Mouse (Mus musculus) forebrain, embryonic 13.5 days (tissue): ENCODE measurements around the gene Tsr2. TPM values are rescaled to one million over a fixed set of nuclear protein-coding genes. Genes with fewer than 3 reads are reported as not detected.

Experiments used
- ATAC-seq: fragments of 200-750 bp; cut with Nextera tagmentation; 2 replicates; pipeline ENCODE4 v1.8.0; 2017
- H3K27ac ChIP-seq: fragments of 300-500 bp; sonication (generic); 2 replicates; pipeline ENCODE4 v1.5.1; 2015; ENCODE audit warnings: inconsistent platforms, mild to moderate bottlenecking, moderate library complexity
- H3K27me3 ChIP-seq: fragments of 300-500 bp; sonication (generic); 2 replicates; pipeline ENCODE4 v1.6.1; 2015; ENCODE audit warnings: mild to moderate bottlenecking, inconsistent platforms
- H3K36me3 ChIP-seq: fragments of 300-500 bp; sonication (generic); 2 replicates; pipeline ENCODE4 v1.6.1; 2015; ENCODE audit warnings: mild to moderate bottlenecking, inconsistent platforms; ENCODE audit not compliant: poor library complexity, severe bottlenecking
- H3K4me1 ChIP-seq: fragments of 300-500 bp; sonication (generic); 2 replicates; pipeline ENCODE4 v1.6.1; 2015; ENCODE audit warnings: inconsistent platforms
- H3K4me2 ChIP-seq: fragments of 300-500 bp; sonication (generic); 2 replicates; pipeline ENCODE4 v1.6.1; 2015; ENCODE audit warnings: inconsistent platforms, mild to moderate bottlenecking, moderate library complexity
- H3K4me3 ChIP-seq: fragments of 300-500 bp; sonication (generic); 2 replicates; pipeline ENCODE4 v1.5.1; 2015; ENCODE audit warnings: mild to moderate bottlenecking, inconsistent platforms
- H3K9ac ChIP-seq: fragments of 300-500 bp; sonication (generic); 2 replicates; pipeline ENCODE4 v1.6.1; 2015; ENCODE audit warnings: mild to moderate bottlenecking, inconsistent platforms
- H3K9me3 ChIP-seq: fragments of 300-500 bp; sonication (generic); replicated peaks from 2 replicates; pipeline ENCODE4 v1.6.1; 2016; ENCODE audit warnings: inconsistent platforms
- WGBS: fragments of 180-500 bp; shearing (Covaris S2); methylation state at CpG from one replicate; pipeline ENCODE4 v1.1.7; 2015; 5-methylcytosine and 5-hydroxymethylcytosine counted together
- polyA plus RNA-seq: library from polyadenylated mRNA; unstranded; fragments of >200 nt; fragmentation: Nextera tagmentation; extraction: Ambion mirVana; gene quantifications from 2 replicates; pipeline ENCODE4 v1.2.1, GENCODE M21; 2015

Gene Tsr2
- 37.9 and 40.9 TPM in 2 replicates for polyA plus RNA-seq

DNA sequence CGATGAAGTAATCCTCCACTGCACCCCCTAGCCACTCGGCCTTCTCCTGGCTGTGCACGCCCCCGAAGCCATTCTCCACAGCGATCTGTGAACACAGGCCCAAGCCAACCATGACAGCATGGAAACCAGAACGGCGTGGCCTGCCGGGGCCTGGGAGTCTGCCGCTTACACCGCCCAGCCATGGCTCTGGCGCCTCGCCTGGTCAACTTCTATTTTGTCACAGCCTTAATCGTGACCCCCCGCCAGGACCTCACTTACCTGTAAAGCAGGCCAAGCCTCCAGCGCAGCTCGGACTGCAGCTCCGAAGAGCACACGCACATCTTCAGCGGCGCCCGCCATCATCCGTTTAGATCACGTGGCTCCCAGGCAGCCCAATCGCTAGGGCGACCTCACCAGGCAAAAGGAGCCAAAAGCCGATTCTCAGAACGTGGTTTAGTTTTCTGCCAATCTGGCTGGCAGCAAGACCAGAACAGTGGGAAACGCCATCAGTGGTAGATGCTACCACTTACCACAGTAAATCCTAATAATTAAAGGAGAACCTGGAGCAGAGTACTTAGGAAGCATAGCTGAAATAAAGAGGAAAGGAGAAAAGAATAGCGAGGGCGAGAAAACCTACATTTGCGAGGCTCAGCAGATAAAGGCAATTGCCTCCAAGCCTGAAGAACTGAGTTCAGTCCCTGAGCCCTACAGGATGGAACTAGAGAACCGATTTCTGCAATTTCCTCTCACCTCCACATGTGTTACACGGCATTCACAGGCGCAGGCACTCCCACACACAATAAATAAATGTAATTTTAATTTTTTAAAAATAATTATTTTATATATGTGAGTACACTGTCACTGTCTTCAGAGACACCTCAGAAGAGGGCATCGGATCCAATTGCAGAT, at the start of gene Tsr2:
Gene Tsr2, minus strand, starts transcription at position 373 of the 888 bp plus-strand sequence.
- Histone ChIP-seq H3K36me3 (no peaks in the 10 kb centered on the region), H3K4me1 (peaks cover 8% of the 10 kb centered on the region), H3K9me3 (no peaks in the 10 kb centered on the region), H3K9ac (peak within 1 kb of the TSS; percentile 68), H3K27me3 (no peaks in the 10 kb centered on the region), H3K4me3 (peak within 1 kb of the TSS; percentile 67), H3K27ac (no peak within 1 kb of the TSS), H3K4me2 (peak within 1 kb of the TSS; percentile 65)
- 30% methylated on average over 35 of the region's 35 CpGs for WGBS
- peak; percentile 97 for ATAC-seq

DNA sequence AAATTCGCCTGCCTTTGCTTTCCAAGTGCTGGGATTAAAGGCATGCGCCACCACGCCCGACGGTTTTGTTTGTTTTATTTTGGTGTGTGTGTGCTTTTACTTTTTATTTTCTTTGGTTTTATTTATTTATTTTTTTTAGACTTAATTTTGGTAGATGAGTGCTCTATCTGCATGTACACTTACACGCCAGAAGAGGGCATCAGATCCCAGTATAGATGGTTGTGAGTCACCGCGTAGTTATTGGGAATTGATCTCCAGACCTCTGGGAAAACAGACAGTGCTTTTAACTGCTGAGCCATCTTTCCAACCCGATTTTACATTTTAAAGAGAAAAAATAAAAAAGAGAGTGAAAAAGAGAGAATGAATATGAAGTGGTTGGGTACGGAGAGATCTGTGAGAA, 36.4 kb upstream of the Tsr2 start:
- no peak for ATAC-seq
- no peak overlapping the region for H3K9ac ChIP-seq
- no peaks in the 10 kb centered on the region for H3K9me3 ChIP-seq
- H3K4me1 ChIP-seq, result no peaks in the 10 kb centered on the region
- H3K4me3 ChIP-seq, result no peak overlapping the region
- WGBS, result 26% methylated on average over 10 of the region's 10 CpGs
- H3K27me3 ChIP-seq, result no peaks in the 10 kb centered on the region
- H3K27ac ChIP-seq, result no peak overlapping the region
- no peaks in the 10 kb centered on the region for H3K36me3 ChIP-seq
- no peak overlapping the region for H3K4me2 ChIP-seq

DNA sequence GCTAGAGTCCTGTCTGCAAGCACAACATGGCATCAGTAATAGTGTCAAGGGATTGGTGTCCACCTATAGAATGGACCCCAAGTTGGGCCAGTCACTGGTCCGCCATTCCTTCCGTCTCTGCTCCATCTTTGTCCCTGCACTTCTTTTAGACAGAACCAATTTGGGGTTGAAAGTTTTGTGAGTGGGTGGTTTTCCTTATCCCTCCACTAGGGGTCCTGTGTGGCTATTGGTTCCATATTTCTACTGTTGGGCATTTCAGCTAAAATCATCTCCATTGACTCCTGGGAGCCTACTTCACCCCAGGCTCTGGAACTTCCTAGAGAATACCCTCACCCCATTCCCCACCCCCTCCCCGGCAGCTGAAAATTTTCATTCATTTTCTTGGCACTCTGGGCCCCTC, 34.1 kb upstream of the Tsr2 start:
- 75% methylated on average over 3 of the region's 3 CpGs for WGBS

DNA sequence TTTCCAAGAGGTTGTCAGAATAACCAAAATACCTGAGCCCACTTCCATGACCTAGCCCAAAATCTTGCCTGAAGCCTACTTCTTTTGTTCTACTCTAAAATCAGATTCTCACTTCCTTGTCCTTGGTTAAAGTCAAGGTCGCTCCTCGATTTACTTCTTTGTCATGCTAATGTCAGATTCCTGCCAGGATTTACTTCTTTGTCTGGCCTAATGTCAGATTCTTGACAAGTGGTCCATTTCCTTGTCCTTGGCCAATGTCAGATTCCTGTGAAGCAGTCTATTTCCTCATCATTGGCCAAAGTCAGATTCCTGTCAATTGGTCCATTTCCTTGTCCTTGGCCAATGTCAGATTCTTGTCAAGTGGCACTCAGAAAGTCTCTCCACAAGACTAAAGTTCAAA, 27.6 kb upstream of the Tsr2 start:
- Histone ChIP-seq H3K9me3 (no peaks in the 10 kb centered on the region), H3K4me3 (no peak overlapping the region), H3K9ac (no peak overlapping the region), H3K27ac (no peak overlapping the region), H3K4me2 (no peak overlapping the region), H3K4me1 (no peaks in the 10 kb centered on the region), H3K27me3 (no peaks in the 10 kb centered on the region), H3K36me3 (no peaks in the 10 kb centered on the region)
- no peak for ATAC-seq
- 46% methylated on average over 2 of the region's 2 CpGs for WGBS

More for the DNA sequence above, 34.1 kb upstream of the Tsr2 start:
- Histone ChIP-seq H3K4me1 (no peaks in the 10 kb centered on the region), H3K27me3 (no peaks in the 10 kb centered on the region), H3K9me3 (no peaks in the 10 kb centered on the region), H3K36me3 (no peaks in the 10 kb centered on the region), H3K9ac (no peak overlapping the region), H3K4me2 (no peak overlapping the region), H3K27ac (no peak overlapping the region), H3K4me3 (no peak overlapping the region)
- no peak for ATAC-seq

DNA sequence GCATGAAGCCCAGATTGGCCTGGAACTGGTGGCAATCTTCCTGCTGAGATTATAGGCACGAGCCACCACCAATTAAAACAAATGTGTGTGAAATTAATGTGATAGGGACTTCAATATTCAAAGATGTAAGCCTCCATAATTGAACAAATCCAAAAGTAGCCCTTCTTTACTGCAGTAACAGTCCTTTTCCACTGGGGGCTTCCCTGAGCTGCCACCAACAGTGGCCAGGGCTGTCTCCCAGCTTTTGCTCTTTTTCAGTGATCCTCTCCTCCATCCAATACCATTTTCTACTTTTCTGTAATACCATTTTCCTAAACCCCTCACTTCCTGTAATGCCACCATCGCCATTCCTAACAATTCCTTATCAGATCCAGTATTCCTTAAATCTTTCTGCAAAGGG, 21.1 kb upstream of the Tsr2 start:
- Histone ChIP-seq H3K4me3 (no peak overlapping the region), H3K4me2 (no peak overlapping the region), H3K36me3 (no peaks in the 10 kb centered on the region), H3K27me3 (no peaks in the 10 kb centered on the region), H3K4me1 (no peaks in the 10 kb centered on the region), H3K9me3 (no peaks in the 10 kb centered on the region), H3K27ac (no peak overlapping the region), H3K9ac (no peak overlapping the region)
- WGBS, result 21% methylated on average over 2 of the region's 2 CpGs
- 0 out of 2 replicates have a peak, but pooled peaks have one; percentile 30 for ATAC-seq

DNA sequence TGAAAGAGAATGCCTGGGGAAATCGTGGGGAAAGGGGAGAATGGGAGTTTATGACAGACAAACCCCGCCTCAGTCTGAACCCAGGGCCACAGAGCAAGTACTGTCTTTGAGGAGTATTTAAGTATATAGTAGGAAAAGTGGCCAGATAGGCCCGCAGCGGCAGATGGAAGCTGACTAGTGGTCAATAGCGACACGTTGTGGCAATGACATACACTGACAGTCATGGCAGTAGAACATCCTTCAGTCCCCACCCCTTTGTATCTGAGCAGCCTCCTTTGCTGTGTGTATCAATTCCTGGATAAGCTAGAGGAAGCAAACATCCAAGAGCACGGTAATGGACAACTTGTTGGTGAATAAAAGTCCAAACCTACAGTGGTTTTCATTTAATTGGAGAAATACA, 20.5 kb upstream of the Tsr2 start:
- WGBS, result 11% methylated on average over 7 of the region's 7 CpGs

DNA sequence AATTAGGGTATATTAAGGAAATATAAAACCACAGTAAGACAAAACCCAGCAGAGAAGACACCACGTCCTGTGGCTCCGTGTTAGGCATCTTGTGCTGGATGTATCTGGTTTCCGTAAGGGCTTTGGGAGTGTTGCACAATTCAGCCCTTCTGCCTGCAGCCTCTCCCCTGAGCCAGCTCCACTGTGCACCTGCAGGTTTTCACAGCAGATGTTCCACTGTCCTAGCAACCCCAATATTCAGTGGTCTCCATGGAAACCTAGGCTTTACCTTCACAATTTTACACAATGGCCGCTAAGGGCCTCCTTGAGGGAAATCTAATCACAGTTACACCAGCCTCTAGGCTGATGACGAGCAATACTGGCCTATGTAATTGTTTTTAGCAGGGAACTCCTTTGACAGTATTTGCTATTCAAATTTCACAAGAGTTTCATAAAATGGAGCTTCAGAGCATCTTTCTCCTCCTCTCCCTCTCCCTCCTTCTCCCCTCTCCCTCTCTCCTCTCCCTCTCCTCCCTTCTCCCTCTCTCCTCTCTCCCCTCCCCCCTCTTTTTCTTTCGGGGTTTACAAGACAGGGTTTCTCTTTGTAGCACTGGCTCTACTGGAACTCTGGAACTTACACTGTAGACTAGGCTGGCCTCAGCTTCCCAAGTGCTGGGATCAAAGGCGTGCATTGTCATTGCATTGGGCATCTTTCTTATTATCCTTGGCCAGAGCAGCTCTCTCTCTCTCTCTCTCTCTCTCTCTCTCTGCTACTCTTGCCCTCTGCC, 11.1 kb upstream of the Tsr2 start:
- Histone ChIP-seq H3K4me1 (no peaks in the 10 kb centered on the region), H3K36me3 (no peaks in the 10 kb centered on the region), H3K9me3 (no peaks in the 10 kb centered on the region), H3K27ac (peak overlapping the region; percentile 32; the same call in 1 of the 2 replicates), H3K4me2 (no peak overlapping the region), H3K4me3 (no peak overlapping the region), H3K27me3 (no peaks in the 10 kb centered on the region), H3K9ac (no peak overlapping the region)
- WGBS, result 42% methylated on average over 7 of the region's 7 CpGs
- ATAC-seq, result peak; percentile 80

More for the DNA sequence above, 20.5 kb upstream of the Tsr2 start:
- no peaks in the 10 kb centered on the region for H3K27me3 ChIP-seq
- H3K9me3 ChIP-seq, result no peaks in the 10 kb centered on the region
- H3K27ac ChIP-seq, result no peak overlapping the region
- H3K4me1 ChIP-seq, result no peaks in the 10 kb centered on the region
- peak; percentile 33; the same call in 1 of the 2 replicates for ATAC-seq
- no peak overlapping the region for H3K4me3 ChIP-seq
- no peaks in the 10 kb centered on the region for H3K36me3 ChIP-seq
- H3K9ac ChIP-seq, result no peak overlapping the region
- no peak overlapping the region for H3K4me2 ChIP-seq

DNA sequence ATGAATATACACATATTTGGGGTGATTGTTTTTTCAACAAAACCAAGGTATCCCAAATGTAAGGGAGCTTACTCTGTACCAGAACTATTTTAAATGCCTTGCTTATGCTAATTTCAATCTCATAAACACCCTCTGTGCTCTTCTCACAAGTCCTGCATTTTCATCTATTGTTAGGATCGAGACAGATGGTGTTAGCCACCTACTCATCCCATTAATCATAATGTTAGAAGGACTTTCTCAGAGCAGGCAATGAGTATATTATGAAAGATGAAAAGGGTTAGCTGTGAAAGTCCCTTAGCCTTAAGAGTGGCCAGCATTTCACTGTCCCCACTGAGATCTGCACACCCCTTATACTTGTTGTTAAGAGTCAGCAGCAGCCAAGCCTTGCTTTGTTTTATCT, 8.9 kb downstream of the Tsr2 start:
- Histone ChIP-seq H3K9me3 (no peaks in the 10 kb centered on the region), H3K36me3 (peaks cover 50% of the 10 kb centered on the region), H3K27me3 (no peaks in the 10 kb centered on the region), H3K4me1 (no peaks in the 10 kb centered on the region), H3K4me2 (no peak overlapping the region), H3K9ac (no peak overlapping the region), H3K4me3 (no peak overlapping the region), H3K27ac (no peak overlapping the region)
- 84% methylated on average over 1 of the region's 1 CpGs for WGBS
- no peak for ATAC-seq

DNA sequence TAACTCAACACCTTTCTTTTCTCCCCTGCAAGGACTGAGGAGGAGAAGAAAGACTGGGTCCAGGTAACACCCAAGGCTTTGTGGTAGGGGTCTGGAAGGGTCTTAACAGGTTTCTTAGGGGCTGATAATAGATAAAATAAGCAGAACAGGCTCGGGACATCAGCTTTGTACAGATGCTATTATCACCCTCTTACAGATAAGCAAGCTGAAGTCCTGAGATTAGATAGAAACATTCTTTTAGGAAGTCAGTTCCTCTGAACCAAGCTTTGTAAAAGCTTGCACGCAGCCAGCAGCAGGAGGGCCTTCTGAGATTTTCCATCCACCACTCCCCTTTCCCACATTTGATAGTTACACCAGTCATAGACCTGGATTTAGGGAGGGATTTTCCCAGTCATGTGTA, 10.7 kb downstream of the Tsr2 start:
- ATAC-seq, result no peak
- 83% methylated on average over 2 of the region's 2 CpGs for WGBS
- H3K27ac ChIP-seq, result no peak overlapping the region

DNA sequence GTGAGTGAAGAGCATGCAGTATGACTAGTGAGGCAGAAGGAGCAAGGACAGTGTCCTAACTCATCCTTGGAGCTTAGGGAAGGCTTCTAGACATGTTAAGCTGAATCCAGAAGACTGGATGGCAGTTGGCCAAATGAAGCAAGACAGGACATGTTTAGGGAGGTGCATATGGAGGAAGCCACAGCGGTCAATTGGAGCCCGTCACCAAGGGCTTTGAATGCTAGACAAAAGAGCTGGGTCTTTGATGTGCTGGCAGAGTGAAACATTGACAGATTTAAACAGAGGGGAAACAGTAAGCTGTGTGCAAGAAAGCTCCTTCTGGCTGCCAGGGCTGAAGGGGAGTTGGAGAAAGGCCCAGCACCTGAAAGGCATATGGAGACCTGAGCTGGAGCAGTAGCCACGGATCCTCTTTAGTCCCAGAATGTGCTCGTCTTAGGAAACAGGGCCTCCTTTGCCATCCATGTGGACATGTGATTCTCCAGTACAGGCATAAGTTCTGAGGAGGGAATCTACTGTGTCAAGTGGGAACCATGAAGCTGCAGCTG, 19.3 kb downstream of the Tsr2 start:
- peak; percentile 36; the same call in 1 of the 2 replicates for ATAC-seq
- no peak overlapping the region for H3K9ac ChIP-seq
- no peak overlapping the region for H3K4me3 ChIP-seq
- no peaks in the 10 kb centered on the region for H3K27me3 ChIP-seq
- H3K36me3 ChIP-seq, result peaks cover 36% of the 10 kb centered on the region
- H3K4me2 ChIP-seq, result no peak overlapping the region
- peak overlapping the region; percentile 14; the same call in 1 of the 2 replicates for H3K27ac ChIP-seq
- no peaks in the 10 kb centered on the region for H3K9me3 ChIP-seq
- 60% methylated on average over 4 of the region's 4 CpGs for WGBS
- no peaks in the 10 kb centered on the region for H3K4me1 ChIP-seq

More for the DNA sequence above, 10.7 kb downstream of the Tsr2 start:
- Histone ChIP-seq H3K9me3 (no peaks in the 10 kb centered on the region), H3K36me3 (peaks cover 58% of the 10 kb centered on the region), H3K4me3 (no peak overlapping the region), H3K9ac (no peak overlapping the region), H3K4me1 (no peaks in the 10 kb centered on the region), H3K4me2 (no peak overlapping the region), H3K27me3 (no peaks in the 10 kb centered on the region)

DNA sequence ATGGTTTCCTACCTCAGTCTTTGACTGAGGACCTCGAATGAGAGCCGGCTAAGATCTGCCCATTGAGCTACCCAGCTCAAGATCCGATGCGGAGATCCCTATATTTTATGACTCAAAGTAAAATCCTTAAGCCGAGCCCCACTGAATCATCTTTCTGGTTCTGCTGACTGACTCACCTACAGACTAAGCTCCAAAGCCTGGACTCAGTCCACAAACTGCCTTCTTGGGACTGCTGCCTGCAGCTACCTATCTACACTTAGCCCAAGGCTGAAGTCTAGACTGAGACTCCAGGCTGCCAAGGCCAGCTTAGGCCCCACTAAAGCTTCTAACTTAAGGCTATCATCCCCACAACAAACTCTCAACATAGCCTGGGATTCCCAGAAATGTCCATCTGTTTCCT, 20.3 kb downstream of the Tsr2 start:
- Histone ChIP-seq H3K9me3 (no peaks in the 10 kb centered on the region), H3K27ac (no peak overlapping the region), H3K4me1 (no peaks in the 10 kb centered on the region), H3K9ac (no peak overlapping the region), H3K4me3 (no peak overlapping the region), H3K4me2 (no peak overlapping the region), H3K27me3 (no peaks in the 10 kb centered on the region), H3K36me3 (peaks cover 40% of the 10 kb centered on the region)
- 92% methylated on average over 5 of the region's 5 CpGs for WGBS
- ATAC-seq, result no peak

DNA sequence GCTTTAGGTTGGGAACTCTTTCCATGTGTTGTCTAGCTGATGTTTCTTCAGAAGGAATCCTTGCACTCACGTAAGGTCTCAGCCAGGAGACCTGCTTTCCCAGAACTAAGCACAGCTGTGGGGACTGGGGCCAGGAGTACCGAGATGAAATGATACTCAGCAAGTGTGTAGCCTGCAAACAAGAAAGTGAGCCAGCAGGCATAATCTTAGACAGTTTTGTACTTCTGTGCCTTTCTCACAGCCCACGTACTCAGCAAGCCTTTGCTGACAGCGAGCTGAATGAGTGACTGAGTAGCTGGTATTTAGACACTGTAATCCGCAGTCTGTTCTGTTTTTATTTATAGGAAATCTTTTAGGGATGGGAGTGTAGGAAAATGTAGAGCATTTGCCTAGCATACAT, 28.5 kb downstream of the Tsr2 start:
- no peak overlapping the region for H3K4me3 ChIP-seq
- no peak for ATAC-seq
- no peaks in the 10 kb centered on the region for H3K9me3 ChIP-seq
- WGBS, result 91% methylated on average over 5 of the region's 5 CpGs
- H3K27me3 ChIP-seq, result no peaks in the 10 kb centered on the region
- H3K4me2 ChIP-seq, result no peak overlapping the region
- no peak overlapping the region for H3K27ac ChIP-seq
- H3K36me3 ChIP-seq, result peaks cover 49% of the 10 kb centered on the region
- no peaks in the 10 kb centered on the region for H3K4me1 ChIP-seq
- no peak overlapping the region for H3K9ac ChIP-seq
